Mouse (Mus musculus): ENCODE data around the gene Rnf182. TPM values are rescaled to one million over a fixed set of nuclear protein-coding genes. Genes with fewer than 3 reads are reported as not detected.

The Rnf182 gene
- 3.6 and 6.4 TPM in 2 replicates for polyA plus RNA-seq (2014; fragmentation: Nextera tagmentation; extraction: Ambion mirVana)

DNA sequence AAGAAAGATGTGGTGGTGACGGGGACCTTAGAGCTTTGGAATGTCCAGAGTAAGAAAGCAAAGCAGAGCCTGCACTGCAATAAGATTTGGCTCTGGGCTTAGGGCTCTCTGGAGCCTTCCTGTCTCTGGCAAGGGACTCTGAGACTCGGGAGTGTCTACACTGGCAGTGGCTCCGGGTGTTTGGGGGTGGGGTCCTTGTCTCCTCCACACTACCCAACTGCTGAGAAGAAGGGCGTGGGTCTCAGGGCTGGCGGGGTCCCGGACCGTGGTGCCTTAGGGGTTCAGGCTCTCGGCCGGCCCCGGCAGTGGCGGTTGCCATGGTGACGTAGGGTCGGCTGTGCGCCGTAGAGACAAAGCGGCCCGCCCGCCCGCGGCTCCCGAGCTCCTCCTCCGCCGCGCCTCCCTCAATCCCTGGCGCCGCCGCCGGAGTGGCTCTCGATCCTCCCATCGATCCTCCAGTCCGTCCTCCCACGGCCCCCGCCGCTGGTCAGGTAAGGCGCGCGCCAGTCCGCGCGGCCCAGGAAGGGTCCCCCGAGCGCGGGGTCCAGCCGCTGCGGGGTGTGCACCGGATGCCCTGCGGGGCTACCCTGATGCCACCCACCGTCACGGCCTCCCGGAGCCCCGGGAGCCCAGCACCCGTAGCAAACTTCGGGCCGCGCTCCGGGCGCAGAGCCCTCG, at the start of gene Rnf182:
Gene Rnf182, plus strand, starts transcription at position 134 of the 678 bp plus-strand sequence.
- H3K4me1 ChIP-seq (ENCODE audit: insufficient read depth) = 0 out of 2 replicates have a peak, but pooled peaks cover 3% of the 10 kb centered on the region
- H3K4me3 ChIP-seq (ENCODE audit: low read depth, low read length) = peak within 1 kb of the TSS; percentile 66
- no peaks in the 10 kb centered on the region for H3K9me3 ChIP-seq (ENCODE audit: low read depth, low read length)
- no peak within 1 kb of the TSS for H3K27ac ChIP-seq (ENCODE audit: low read depth)
- no peaks in the 10 kb centered on the region for H3K36me3 ChIP-seq (ENCODE audit: insufficient read depth)
- DNase-seq (peak; percentile 95), ATAC-seq (ENCODE audit: insufficient read depth) (peak; percentile 95)
- H3K9ac ChIP-seq = peak within 1 kb of the TSS; percentile 70
- peak within 1 kb of the TSS; percentile 74 for H3K4me2 ChIP-seq
- no peaks in the 10 kb centered on the region for H3K27me3 ChIP-seq (ENCODE audit: insufficient read depth, low read length)
- WGBS = under 1% methylated on average over 43 of the region's 58 CpGs
- TF ChIP-seq CTCF (IDR thresholded peaks at IDR 0.05; ENCODE audit: low read depth) = no peak

DNA sequence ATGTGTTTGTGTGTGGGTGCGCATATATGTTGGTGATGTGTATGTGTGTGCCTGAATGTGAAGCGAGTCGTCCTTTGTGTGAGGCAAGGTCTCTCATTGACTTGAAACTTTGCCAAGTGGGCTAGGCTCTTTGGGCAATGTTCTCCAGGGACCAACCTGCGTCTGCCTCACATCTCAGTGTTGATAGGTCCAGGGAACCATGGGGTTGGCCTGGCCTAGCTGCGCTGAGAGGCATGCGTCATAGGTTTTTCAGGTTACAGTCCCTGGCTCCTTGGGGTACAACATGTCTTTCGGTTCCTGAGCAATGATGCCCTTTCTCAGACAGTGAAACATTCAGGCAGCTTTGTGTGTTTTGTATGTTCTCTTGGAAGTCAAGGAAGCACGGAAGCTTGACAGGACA, 49.3 kb upstream of the Rnf182 start:
- peaks cover 6% of the 10 kb centered on the region; the same call in 1 of the 2 replicates for H3K9me3 ChIP-seq (ENCODE audit: low read depth, low read length)
- H3K36me3 ChIP-seq (ENCODE audit: insufficient read depth) = no peaks in the 10 kb centered on the region
- no peak overlapping the region for H3K9ac ChIP-seq
- H3K27ac ChIP-seq (ENCODE audit: low read depth) = no peak overlapping the region
- no peak for DNase-seq
- no peak for TF ChIP-seq CTCF (IDR thresholded peaks at IDR 0.05; ENCODE audit: low read depth)
- 91% methylated on average over 8 of the region's 8 CpGs for WGBS
- no peak overlapping the region for H3K4me2 ChIP-seq
- H3K4me1 ChIP-seq (ENCODE audit: insufficient read depth) = peaks cover 6% of the 10 kb centered on the region
- H3K4me3 ChIP-seq (ENCODE audit: low read depth, low read length) = no peak overlapping the region
- H3K27me3 ChIP-seq (ENCODE audit: insufficient read depth, low read length) = no peaks in the 10 kb centered on the region
- no peak for ATAC-seq (ENCODE audit: insufficient read depth)

DNA sequence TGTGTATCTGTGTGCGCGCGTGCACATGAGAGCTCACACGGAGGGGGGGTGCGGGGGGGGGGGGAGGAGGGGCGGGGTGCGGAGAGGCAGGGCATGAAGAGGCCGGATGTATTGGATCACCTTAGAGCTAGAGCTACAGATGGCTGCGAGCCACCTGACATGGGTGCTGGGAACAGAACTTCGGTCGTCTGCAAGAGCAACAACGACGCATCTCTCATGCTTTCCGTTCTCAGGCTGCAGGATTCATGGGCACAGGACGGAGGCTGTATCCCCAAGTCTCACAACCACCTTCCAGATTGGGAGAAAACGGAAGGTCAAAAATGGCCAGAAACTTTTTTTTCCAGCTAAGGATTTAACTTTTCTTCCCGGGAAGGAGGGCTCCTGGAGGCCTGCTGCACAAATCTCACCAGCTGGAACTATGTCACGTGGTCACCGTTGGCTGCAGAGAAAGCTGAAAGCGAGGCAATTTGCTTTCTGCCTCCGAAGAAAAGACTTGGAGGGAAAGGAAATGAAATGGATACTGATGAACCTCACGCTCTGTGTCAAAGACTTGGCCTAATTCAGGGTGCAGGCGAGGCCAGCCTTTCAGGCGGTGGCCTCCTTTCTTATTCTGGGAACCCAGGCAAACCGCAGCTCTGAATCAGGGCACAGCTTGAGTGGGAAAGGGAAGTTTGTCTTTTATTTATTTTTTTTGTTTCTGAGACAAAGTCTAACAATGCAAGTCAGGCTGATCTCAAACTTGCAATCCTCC, 48.2 kb upstream of the Rnf182 start:
- ATAC-seq (ENCODE audit: insufficient read depth) = no peak
- H3K4me3 ChIP-seq (ENCODE audit: low read depth, low read length) = no peak overlapping the region
- H3K27me3 ChIP-seq (ENCODE audit: insufficient read depth, low read length) = no peaks in the 10 kb centered on the region
- peaks cover 6% of the 10 kb centered on the region; the same call in 1 of the 2 replicates for H3K9me3 ChIP-seq (ENCODE audit: low read depth, low read length)
- no peak overlapping the region for H3K9ac ChIP-seq
- H3K27ac ChIP-seq (ENCODE audit: low read depth) = peak overlapping the region; percentile 50; the same call in 1 of the 2 replicates
- no peaks in the 10 kb centered on the region for H3K36me3 ChIP-seq (ENCODE audit: insufficient read depth)
- 62% methylated on average over 25 of the region's 25 CpGs for WGBS
- peak; percentile 63 for DNase-seq
- peaks cover 6% of the 10 kb centered on the region for H3K4me1 ChIP-seq (ENCODE audit: insufficient read depth)
- no peak overlapping the region for H3K4me2 ChIP-seq
- no peak for TF ChIP-seq CTCF (IDR thresholded peaks at IDR 0.05; ENCODE audit: low read depth)

DNA sequence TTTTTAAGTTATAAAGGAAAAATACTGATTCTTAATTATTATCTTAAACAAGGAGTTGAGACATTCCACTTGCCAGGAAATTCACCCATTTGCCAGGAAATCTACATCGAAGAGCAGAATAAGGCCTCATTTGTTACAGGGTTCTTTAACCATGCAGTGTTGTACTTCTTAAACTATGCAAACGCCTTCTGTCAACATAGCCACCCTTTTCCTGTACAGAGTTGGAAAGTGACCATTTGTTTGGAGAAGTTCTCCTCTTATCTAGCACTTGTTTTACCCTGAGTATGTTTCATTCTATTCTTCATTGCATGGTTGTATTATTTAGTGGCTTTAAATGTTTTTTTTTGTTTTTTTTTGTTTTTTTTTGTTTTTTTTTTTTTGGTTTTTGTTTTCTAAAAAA, 41.5 kb upstream of the Rnf182 start:
- no peak for ATAC-seq (ENCODE audit: insufficient read depth)
- DNase-seq = no peak
- Histone ChIP-seq H3K9me3 (ENCODE audit: low read depth, low read length) (peaks cover 6% of the 10 kb centered on the region; the same call in 1 of the 2 replicates), H3K4me3 (ENCODE audit: low read depth, low read length) (no peak overlapping the region), H3K4me2 (no peak overlapping the region), H3K27me3 (ENCODE audit: insufficient read depth, low read length) (no peaks in the 10 kb centered on the region), H3K4me1 (ENCODE audit: insufficient read depth) (no peaks in the 10 kb centered on the region), H3K27ac (ENCODE audit: low read depth) (no peak overlapping the region), H3K9ac (no peak overlapping the region), H3K36me3 (ENCODE audit: insufficient read depth) (no peaks in the 10 kb centered on the region)
- no peak for TF ChIP-seq CTCF (IDR thresholded peaks at IDR 0.05; ENCODE audit: low read depth)
- WGBS = 35% methylated on average over 2 of the region's 2 CpGs

DNA sequence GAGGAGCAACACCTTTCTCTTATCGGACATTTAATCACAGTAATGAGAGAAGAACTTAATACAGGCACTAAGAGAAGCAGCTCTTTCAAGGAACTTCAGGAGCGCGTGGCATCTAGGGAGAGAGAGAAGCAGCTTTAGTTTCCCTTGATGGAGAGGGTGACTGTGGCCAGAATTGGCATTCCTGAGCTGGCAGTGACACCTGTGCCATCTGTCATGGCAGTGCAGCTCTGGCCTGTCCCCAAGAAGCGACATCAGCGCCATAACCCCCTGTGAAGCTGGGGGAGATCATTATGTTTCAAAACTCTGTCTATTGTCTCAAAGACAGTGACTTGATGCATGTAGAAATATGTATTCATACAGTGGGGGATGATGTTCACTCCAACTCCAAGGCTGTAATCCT, 40.1 kb upstream of the Rnf182 start:
- no peak for TF ChIP-seq CTCF (IDR thresholded peaks at IDR 0.05; ENCODE audit: low read depth)
- H3K9ac ChIP-seq = no peak overlapping the region
- H3K27me3 ChIP-seq (ENCODE audit: insufficient read depth, low read length) = no peaks in the 10 kb centered on the region
- ATAC-seq (ENCODE audit: insufficient read depth) (no peak), DNase-seq (no peak)
- H3K27ac ChIP-seq (ENCODE audit: low read depth) = no peak overlapping the region
- no peaks in the 10 kb centered on the region for H3K4me1 ChIP-seq (ENCODE audit: insufficient read depth)
- no peak overlapping the region for H3K4me2 ChIP-seq
- 87% methylated on average over 5 of the region's 5 CpGs for WGBS
- H3K9me3 ChIP-seq (ENCODE audit: low read depth, low read length) = peaks cover 6% of the 10 kb centered on the region; the same call in 1 of the 2 replicates
- H3K4me3 ChIP-seq (ENCODE audit: low read depth, low read length) = no peak overlapping the region
- H3K36me3 ChIP-seq (ENCODE audit: insufficient read depth) = no peaks in the 10 kb centered on the region

DNA sequence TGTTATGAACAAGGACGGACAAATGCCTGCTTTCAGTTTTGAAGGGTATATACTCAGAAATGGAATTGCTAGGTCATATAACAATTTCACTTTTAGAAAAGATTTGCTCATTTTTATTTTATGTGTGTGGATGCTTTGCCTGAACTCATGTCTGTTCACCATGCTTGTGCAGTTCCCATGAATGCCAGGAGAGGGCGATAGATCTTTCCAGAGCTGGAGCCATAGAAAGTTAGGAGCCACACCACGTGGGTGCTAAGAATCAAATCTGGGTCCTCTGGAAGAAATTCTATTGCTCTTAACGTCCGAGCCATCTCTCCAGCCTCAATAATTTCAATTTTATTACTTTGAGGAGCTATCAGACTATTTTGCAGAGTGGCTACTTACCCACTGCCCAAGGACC, 38.3 kb upstream of the Rnf182 start:
- Histone ChIP-seq H3K4me2 (no peak overlapping the region), H3K36me3 (ENCODE audit: insufficient read depth) (no peaks in the 10 kb centered on the region), H3K4me3 (ENCODE audit: low read depth, low read length) (no peak overlapping the region), H3K27ac (ENCODE audit: low read depth) (no peak overlapping the region), H3K4me1 (ENCODE audit: insufficient read depth) (no peaks in the 10 kb centered on the region), H3K9ac (no peak overlapping the region), H3K9me3 (ENCODE audit: low read depth, low read length) (no peaks in the 10 kb centered on the region), H3K27me3 (ENCODE audit: insufficient read depth, low read length) (no peaks in the 10 kb centered on the region)
- no peak for ATAC-seq (ENCODE audit: insufficient read depth)
- TF ChIP-seq CTCF (IDR thresholded peaks at IDR 0.05; ENCODE audit: low read depth) = peak; percentile 54
- 54% methylated on average over 5 of the region's 5 CpGs for WGBS
- DNase-seq = peak; percentile 39

DNA sequence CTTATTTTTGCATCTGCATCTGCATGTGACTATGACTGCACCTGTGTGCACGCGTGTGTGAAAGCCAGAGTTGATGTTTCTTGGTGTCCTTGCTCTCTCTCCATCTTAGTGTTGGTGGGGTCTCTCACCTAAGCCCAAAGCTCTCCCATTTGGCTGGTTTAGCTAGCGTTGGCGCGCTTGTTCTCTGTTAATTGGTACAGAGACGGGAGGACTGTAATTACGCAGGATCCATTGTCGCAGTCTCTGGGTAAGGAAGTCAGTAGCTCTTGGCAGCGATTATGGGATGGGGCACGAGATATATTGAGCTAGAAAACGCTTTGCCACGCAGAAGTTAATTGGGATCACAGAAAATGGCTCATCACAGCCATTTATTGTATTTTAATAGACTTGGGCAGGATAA, 37.7 kb upstream of the Rnf182 start:
- no peaks in the 10 kb centered on the region for H3K4me1 ChIP-seq (ENCODE audit: insufficient read depth)
- DNase-seq = no peak
- ATAC-seq (ENCODE audit: insufficient read depth) = no peak
- TF ChIP-seq CTCF (IDR thresholded peaks at IDR 0.05; ENCODE audit: low read depth) = no peak
- no peak overlapping the region for H3K4me3 ChIP-seq (ENCODE audit: low read depth, low read length)
- H3K9ac ChIP-seq = no peak overlapping the region
- H3K9me3 ChIP-seq (ENCODE audit: low read depth, low read length) = no peaks in the 10 kb centered on the region
- H3K4me2 ChIP-seq = no peak overlapping the region
- H3K27ac ChIP-seq (ENCODE audit: low read depth) = no peak overlapping the region
- H3K27me3 ChIP-seq (ENCODE audit: insufficient read depth, low read length) = no peaks in the 10 kb centered on the region
- no peaks in the 10 kb centered on the region for H3K36me3 ChIP-seq (ENCODE audit: insufficient read depth)
- WGBS = 88% methylated on average over 12 of the region's 12 CpGs
